Mouse (Mus musculus) cerebral cortex, adult 2 months (tissue): ENCODE results near the gene Tuba1c.

ENCODE experiments used
- WGBS: fragments of 180-500 bp; shearing (Covaris S2); methylation state at CpG from one replicate; pipeline ENCODE4 v1.1.7; 2018; 5-methylcytosine and 5-hydroxymethylcytosine counted together

Tuba1c gene

DNA sequence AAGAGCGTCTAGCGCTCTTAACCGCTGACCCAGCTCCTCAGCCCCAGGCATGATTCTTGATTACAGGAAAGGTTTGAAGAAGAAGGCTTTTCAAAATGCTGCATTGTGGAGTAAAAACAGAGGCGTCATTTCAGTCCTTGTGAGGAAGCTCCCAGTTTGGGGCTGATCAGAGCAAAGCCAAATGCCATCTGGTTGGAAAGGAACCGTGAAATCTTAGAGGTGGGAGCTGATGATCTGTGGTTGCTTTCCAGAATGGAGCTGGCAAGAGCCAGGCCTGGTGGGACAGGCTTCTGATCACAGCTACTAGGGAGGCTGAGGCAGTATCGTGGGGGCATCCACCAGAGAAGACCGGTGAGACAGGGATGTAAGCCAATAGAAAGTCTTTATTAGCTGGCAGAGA lies 32.9 kb upstream of the Tuba1c start:
- WGBS: 63% methylated on average over 7 of the region's 7 CpGs

DNA sequence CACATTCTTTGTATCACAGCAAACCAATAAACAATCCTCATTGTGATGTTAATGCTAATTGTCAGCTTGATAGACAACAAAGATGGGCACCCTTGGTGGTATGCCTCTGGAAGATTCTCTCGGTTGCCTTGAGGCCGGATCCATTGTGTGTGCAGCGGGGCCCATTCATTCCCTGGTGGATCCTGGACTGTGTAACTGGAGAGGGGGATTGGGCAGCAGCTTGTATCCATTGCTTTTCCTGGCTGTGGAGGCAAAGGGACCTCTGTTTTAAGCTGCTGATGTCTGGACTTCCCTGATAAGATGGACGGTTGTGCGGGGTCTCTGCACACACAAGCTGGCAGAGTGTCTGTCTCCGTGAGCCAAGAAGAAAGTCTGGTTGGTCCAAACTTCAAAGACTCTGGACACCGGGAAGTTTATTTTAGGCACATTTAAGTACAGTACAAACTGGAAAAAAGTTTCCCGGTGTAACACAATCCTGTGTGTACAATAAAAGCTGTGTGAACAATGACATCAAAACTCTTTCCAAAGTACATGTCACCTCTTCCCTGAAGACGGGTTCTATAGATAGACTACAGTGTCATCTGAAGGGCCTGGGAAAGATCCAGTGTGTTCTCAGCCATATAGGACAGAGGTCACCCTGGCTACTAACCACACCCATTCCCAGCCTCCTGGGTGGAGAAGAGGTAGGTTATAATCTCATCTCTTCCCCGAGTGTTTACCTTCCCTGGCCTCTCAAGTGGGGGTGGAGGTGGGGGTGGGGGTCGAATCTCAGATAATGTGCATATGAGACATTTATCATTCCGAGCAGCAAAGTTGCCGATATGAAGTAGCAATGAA lies 31.5 kb upstream of the Tuba1c start:
- 50% methylated on average over 13 of the region's 13 CpGs for WGBS

GRCm38 (mm10) chr15:98998775-98999157 lies 30.9 kb upstream of the Tuba1c start:
- WGBS: 49% methylated on average over 6 of the region's 6 CpGs

GRCm38 (mm10) chr15:99000535-99001283 lies 29.0 kb upstream of the Tuba1c start:
- WGBS: 37% methylated on average over 14 of the region's 14 CpGs

GRCm38 (mm10) chr15:99001451-99001931 lies 28.2 kb upstream of the Tuba1c start:
- 16% methylated on average over 17 of the region's 17 CpGs for WGBS

DNA sequence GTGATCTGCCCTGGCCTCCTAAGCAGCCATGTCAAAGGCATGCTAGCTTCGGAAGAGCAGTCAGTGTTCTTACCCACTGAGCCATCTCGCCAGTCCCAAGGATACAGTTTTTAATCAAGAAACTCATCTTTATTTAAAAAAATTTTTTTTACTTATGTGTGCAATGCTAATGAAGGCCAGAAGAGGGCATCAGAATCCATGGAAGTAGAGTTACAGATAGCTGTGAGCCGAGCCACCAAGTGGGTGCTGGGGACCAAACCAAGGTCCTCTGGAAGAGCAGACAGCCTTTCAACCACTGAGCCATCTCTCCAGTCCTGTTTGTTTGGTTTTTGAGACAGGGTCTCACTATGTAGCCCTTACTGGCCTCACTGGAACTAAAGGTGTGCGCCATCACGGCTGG lies 26.1 kb upstream of the Tuba1c start:
- 96% methylated on average over 5 of the region's 5 CpGs for WGBS

- WGBS: 70% methylated on average over 6 of the region's 6 CpGs
These were observed 20.9 kb upstream of the Tuba1c start for GRCm38 (mm10) chr15:99008801-99009241.

DNA sequence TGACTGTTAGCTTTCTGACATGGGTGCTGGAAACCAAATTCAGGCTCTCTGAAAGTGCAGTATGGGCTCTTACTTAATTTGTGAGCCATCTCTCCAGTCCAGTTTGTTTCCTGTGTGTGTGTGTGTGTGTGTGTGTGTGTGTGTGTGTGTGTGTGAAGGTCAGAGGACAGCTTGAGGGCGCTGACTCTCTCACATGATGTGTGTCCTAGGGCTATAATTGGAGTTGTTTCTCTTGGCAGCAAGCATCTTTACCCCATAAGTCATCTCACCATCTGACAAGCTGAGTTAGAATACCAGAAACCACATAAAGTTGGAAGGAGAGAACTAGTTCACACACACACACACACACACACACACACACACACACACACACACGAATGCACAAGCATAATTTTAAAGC lies 18.8 kb upstream of the Tuba1c start:
- WGBS: 64% methylated on average over 2 of the region's 2 CpGs

GRCm38 (mm10) chr15:99011946-99012345 lies 17.7 kb upstream of the Tuba1c start:
- WGBS: 61% methylated on average over 3 of the region's 3 CpGs

GRCm38 (mm10) chr15:99014496-99015030 lies 15.1 kb upstream of the Tuba1c start:
- 80% methylated on average over 9 of the region's 9 CpGs for WGBS

- WGBS: 90% methylated on average over 8 of the region's 8 CpGs
These were observed 12.3 kb upstream of the Tuba1c start for GRCm38 (mm10) chr15:99017355-99017761.

DNA sequence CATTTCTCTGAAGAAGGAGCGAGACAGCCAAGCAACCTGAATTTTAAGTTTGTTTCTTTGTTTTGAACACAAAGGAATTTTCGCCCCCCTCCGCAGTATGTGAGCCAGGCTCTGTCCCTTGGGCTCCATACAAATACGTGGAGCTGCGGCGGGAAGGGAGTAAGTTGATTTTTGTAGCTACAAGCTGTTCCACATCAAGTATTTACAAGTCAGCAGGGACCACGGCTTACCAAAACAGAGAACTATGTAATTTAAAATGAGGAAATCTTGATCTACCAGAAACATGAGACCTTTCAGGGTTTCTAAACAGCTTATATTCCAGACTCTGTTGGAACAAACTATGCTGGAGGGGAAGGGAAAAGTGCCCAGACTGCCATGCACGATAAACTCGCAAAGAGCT lies 11.7 kb upstream of the Tuba1c start:
- 67% methylated on average over 9 of the region's 9 CpGs for WGBS

GRCm38 (mm10) chr15:99018630-99019029 lies 11.1 kb upstream of the Tuba1c start:
- 92% methylated on average over 4 of the region's 4 CpGs for WGBS

DNA sequence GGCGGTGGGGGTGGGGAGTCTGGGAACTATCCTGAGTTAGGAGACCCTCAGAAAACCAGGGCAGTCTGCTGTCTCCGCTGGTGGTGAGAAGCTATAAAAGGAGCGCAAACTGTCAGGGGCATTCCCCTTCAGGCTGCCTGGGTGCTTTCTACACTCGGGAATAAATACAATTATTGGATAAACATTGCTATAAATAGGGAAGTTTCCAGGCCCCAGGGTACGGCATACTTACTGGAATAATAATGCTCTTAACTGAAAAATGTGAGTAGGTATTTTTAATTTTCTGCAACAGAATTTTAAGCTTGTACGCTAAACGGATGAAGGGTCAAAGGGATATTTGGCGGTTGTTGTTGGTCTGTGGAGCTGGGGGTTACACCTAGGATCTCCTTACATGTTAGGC lies 10.3 kb upstream of the Tuba1c start:
- 71% methylated on average over 8 of the region's 8 CpGs for WGBS

- 97% methylated on average over 4 of the region's 4 CpGs for WGBS
These were observed 9.5 kb upstream of the Tuba1c start for GRCm38 (mm10) chr15:99020171-99020570.

DNA sequence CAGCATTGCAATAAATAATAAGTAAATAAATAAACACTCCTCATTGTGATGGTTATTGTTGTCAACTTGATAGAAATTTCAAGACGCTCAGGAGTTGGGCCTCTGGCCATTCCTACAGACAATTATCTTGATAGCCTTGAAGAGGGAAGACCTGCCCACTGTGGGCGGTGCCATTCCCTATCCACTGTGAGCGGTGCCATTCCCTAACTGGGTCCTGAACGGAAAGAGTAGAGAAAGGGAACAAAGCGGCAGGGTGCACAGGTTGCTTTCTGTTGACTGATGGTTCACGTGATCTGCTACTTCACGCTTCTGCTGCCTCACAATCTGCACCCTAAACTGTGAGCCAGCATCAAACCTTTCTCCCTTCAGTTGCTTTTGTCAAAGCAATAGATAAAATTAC lies 8.4 kb upstream of the Tuba1c start:
- 93% methylated on average over 7 of the region's 7 CpGs for WGBS

DNA sequence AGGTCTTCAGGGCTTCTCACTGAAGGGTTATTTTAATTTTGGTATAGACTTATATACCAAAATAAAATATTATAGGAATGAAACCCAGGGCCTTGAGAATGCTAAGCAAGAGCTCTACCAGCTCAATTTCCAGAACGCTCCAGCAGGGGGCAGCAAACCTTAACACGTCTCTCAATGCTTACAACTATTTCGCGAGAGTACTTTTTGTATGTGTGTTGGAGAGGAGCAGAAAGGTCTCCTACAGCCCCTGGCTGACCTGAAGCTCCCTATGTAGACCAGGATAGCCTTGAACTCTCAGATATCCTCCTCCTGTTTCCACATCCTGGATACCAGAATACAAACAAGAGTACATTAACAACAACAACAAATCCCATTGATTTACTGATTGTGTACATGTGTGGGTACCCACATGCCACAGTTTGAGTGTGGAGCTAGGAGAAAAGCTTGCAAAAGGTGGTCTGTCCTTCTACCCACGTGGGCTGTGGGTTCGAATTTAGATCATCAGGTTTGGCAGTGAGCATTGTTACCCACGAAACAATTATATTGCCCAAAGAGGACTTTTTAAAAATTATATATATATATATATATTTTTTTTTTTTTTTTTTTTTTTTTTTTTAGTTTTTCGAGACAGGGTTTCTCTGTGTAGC lies 4.9 kb upstream of the Tuba1c start:
- WGBS: 16% methylated on average over 7 of the region's 8 CpGs

DNA sequence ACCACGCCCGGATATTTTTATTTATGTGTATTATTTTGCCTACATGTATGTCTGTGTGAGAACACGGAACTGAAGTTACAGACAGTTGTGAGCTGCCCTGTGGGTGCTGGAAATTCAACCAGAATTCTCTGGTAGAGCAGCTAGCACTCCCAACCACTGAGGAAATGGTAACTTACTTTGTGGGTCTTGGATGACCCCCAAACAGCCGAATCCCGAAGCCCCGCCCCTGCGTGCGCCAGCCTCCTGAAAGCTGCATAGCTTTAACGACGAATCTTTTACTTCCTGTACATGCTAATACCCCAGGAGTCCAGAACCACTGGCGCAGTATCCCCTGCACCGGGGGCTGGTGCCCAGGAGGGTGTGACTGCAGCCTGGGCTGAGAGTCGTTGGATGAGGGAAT lies 4.3 kb upstream of the Tuba1c start:
- WGBS: 72% methylated on average over 13 of the region's 13 CpGs

- WGBS: 65% methylated on average over 4 of the region's 4 CpGs
These were observed 3.4 kb upstream of the Tuba1c start for GRCm38 (mm10) chr15:99026259-99026658.

DNA sequence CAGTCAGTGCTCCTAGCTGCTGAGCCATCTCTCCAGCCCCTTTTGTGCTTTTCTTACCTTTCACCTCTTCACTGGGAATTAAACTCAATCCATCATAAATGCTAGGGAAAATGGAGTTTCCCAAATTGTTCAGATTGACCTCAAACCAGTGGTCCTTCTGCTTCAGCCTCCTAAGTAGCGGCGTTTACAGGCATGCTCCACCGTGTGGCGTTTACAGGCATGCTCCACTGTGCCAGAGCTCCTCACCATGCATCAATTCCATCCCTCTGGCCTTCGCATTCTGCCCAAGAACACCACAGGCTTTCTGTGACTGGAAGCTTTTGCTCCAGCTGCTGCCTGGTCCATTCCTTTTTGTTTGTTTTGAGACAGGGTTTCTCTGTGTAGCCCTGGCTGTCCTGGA lies 2.6 kb upstream of the Tuba1c start:
- WGBS: 72% methylated on average over 5 of the region's 5 CpGs

DNA sequence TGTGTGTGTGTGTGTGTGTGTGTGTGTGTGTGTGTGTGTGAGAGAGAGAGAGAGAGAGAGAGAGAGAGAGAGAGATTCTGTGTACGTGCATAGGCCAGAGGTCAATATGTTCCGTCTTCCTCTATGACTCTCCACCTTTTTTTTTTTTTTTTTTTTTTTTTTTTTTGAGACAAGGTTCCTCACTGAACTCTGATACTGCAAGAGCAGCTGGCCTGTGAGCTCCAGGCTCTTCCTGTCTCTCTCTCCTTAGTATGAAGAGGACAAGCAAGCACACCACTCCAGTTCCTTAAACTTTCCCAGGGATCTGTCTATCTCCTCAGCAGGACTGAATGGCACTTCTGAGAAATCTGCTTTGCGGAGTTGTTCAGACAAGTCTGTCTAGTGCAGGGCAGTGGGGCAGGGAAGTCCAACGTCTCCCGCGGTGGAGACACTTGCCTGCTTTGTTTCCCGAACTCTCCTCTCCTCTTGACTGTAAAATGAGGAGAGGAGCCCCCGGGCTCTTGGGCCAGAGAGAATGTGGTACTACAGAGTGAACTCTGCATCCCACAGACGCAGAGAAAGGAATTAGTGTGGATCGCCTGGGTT lies 725 bp upstream of the Tuba1c start:
- 13% methylated on average over 10 of the region's 10 CpGs for WGBS
